Mouse (Mus musculus) lung, adult 2 months (tissue): ENCODE measurements around the gene Ttc30b.

ENCODE experiments used
- CTCF ChIP-seq: fragments of 200-500 bp; IDR thresholded peaks from 2 replicates; pipeline ENCODE4 v1.5.1; 2011; ENCODE audit warnings: mild to moderate bottlenecking, low read length, control low read depth; ENCODE audit not compliant: insufficient read depth
- POLR2A ChIP-seq: fragments of 200-500 bp; IDR thresholded peaks from 2 replicates; pipeline ENCODE4 v1.6.1; 2011; ENCODE audit warnings: low read depth, mild to moderate bottlenecking, control low read depth, low read length, borderline replicate concordance; ENCODE audit errors: extremely low read depth

- TF ChIP-seq CTCF (no peak), POLR2A (no peak)
Measured at GRCm38 (mm10) chr2:75974131-75974530, 35.7 kb upstream of the Ttc30b start.
